Mouse (Mus musculus) ES-CJ7 (cell line): ENCODE measurements around the gene Myt1l.

Experiments
- DNase-seq: peaks from one replicate; pipeline ENCODE4 v3.0.0; 2011; ENCODE audit warnings: low read depth, low spot score

Gene Myt1l

GRCm38 (mm10) chr12:29569311-29569710 is 41.1 kb downstream of the Myt1l start:
- DNase-seq: no peak

GRCm38 (mm10) chr12:29570351-29570750 is 42.2 kb downstream of the Myt1l start:
- no peak for DNase-seq

- no peak for DNase-seq
These were observed 43.4 kb downstream of the Myt1l start for GRCm38 (mm10) chr12:29571613-29572012.

- DNase-seq: no peak
These were observed 65.6 kb downstream of the Myt1l start for GRCm38 (mm10) chr12:29593787-29594186.

- DNase-seq: peak; percentile 3
These were observed 71.7 kb downstream of the Myt1l start for GRCm38 (mm10) chr12:29599916-29600315.

GRCm38 (mm10) chr12:29601223-29601622 is 73.0 kb downstream of the Myt1l start:
- DNase-seq: no peak

- DNase-seq: no peak
These were observed 76.5 kb downstream of the Myt1l start for GRCm38 (mm10) chr12:29604659-29605058.

- DNase-seq: no peak
These were observed 76.9 kb downstream of the Myt1l start for GRCm38 (mm10) chr12:29605124-29605523.

- no peak for DNase-seq
These were observed 78.0 kb downstream of the Myt1l start for GRCm38 (mm10) chr12:29606221-29606620.

GRCm38 (mm10) chr12:29617746-29618145 is 89.6 kb downstream of the Myt1l start:
- no peak for DNase-seq

GRCm38 (mm10) chr12:29621530-29621929 is 93.3 kb downstream of the Myt1l start:
- no peak for DNase-seq

GRCm38 (mm10) chr12:29627956-29628750 is 100.0 kb downstream of the Myt1l start:
- peak; percentile 38 for DNase-seq

GRCm38 (mm10) chr12:29629875-29630538 is 101.8 kb downstream of the Myt1l start:
- no peak for DNase-seq

GRCm38 (mm10) chr12:29634509-29634908 is 106.3 kb downstream of the Myt1l start:
- no peak for DNase-seq

GRCm38 (mm10) chr12:29639543-29640196 is 111.5 kb downstream of the Myt1l start:
- no peak for DNase-seq

- no peak for DNase-seq
These were observed 112.0 kb downstream of the Myt1l start for GRCm38 (mm10) chr12:29640201-29640600.

GRCm38 (mm10) chr12:29642915-29643314 is 114.7 kb downstream of the Myt1l start:
- no peak for DNase-seq

GRCm38 (mm10) chr12:29644091-29644490 is 115.9 kb downstream of the Myt1l start:
- no peak for DNase-seq

- DNase-seq: no peak
These were observed 116.5 kb downstream of the Myt1l start for GRCm38 (mm10) chr12:29644721-29645120.

- DNase-seq: no peak
These were observed 121.4 kb downstream of the Myt1l start for GRCm38 (mm10) chr12:29649510-29650152.

- DNase-seq: no peak
These were observed 124.3 kb downstream of the Myt1l start for GRCm38 (mm10) chr12:29652516-29652915.

GRCm38 (mm10) chr12:29655197-29655632 is 127.0 kb downstream of the Myt1l start:
- DNase-seq: no peak
